Mouse (Mus musculus) adrenal gland, adult 18-20 months (tissue): ENCODE measurements around the gene Fmnl2. TPM values are rescaled to one million over a fixed set of nuclear protein-coding genes. Genes with fewer than 3 reads are reported as not detected.

Experiments used
- DNase-seq, 2 experiments: peaks; one replicate each; pipeline ENCODE4 v3.0.0; 2021 to 2022; ENCODE audit warnings: low spot score in 2 of 2
- total RNA-seq, 2 experiments: library from RNA; stranded (reverse); gene quantifications; 1 replicate in 1 of 2; 2 replicates in 1 of 2; pipeline ENCODE4 v1.2.3; 2021

Fmnl2 gene
- total RNA-seq, 2 experiments from 2014 or later, result 19.8 to 31.1 TPM

- DNase-seq, result no peak
These were observed 123.5 kb downstream of the Fmnl2 start for GRCm38 (mm10) chr2:52981126-52981525.

- DNase-seq, result no peak
These were observed 123.9 kb downstream of the Fmnl2 start for GRCm38 (mm10) chr2:52981595-52981994.

GRCm38 (mm10) chr2:52982502-52982901 lies 124.8 kb downstream of the Fmnl2 start:
- no peak for DNase-seq

- no peak for DNase-seq
These were observed 126.9 kb downstream of the Fmnl2 start for GRCm38 (mm10) chr2:52984556-52984955.

- no peak for DNase-seq
These were observed 127.5 kb downstream of the Fmnl2 start for GRCm38 (mm10) chr2:52985167-52985566.

GRCm38 (mm10) chr2:52986354-52986753 lies 128.7 kb downstream of the Fmnl2 start:
- DNase-seq, result no peak

- DNase-seq, result no peak
These were observed 129.4 kb downstream of the Fmnl2 start for GRCm38 (mm10) chr2:52987035-52987434.

GRCm38 (mm10) chr2:52987637-52988295 lies 130.1 kb downstream of the Fmnl2 start:
- DNase-seq, result no peak

GRCm38 (mm10) chr2:52989316-52989715 lies 131.7 kb downstream of the Fmnl2 start:
- no peak for DNase-seq

GRCm38 (mm10) chr2:52990874-52991687 lies 133.4 kb downstream of the Fmnl2 start:
- DNase-seq, result no peak

- DNase-seq, result no peak
These were observed 134.1 kb downstream of the Fmnl2 start for GRCm38 (mm10) chr2:52991688-52992194.

- no peak for DNase-seq
These were observed 135.6 kb downstream of the Fmnl2 start for GRCm38 (mm10) chr2:52993241-52993640.

GRCm38 (mm10) chr2:52994526-52994925 lies 136.9 kb downstream of the Fmnl2 start:
- no peak for DNase-seq

GRCm38 (mm10) chr2:52997955-52998750 lies 140.5 kb downstream of the Fmnl2 start:
- no peak for DNase-seq

- DNase-seq, result peak in 1 of 2 experiments; percentile 26
These were observed 141.9 kb downstream of the Fmnl2 start for GRCm38 (mm10) chr2:52999524-52999969.

- DNase-seq, result peak in 1 of 2 experiments; percentile 18
These were observed 142.8 kb downstream of the Fmnl2 start for GRCm38 (mm10) chr2:53000446-53000845.

- no peak for DNase-seq
These were observed 148.5 kb downstream of the Fmnl2 start for GRCm38 (mm10) chr2:53006161-53006560.

GRCm38 (mm10) chr2:53007142-53007541 lies 149.5 kb downstream of the Fmnl2 start:
- DNase-seq, result peak; percentile 63 to 66

GRCm38 (mm10) chr2:53013051-53013450 lies 155.4 kb downstream of the Fmnl2 start:
- no peak for DNase-seq

- DNase-seq, result no peak
These were observed 156.8 kb downstream of the Fmnl2 start for GRCm38 (mm10) chr2:53014451-53014850.

GRCm38 (mm10) chr2:53022982-53023381 lies 165.3 kb downstream of the Fmnl2 start:
- no peak for DNase-seq
